Mouse (Mus musculus) liver, postnatal 0 days (tissue): ENCODE results near the gene Myh9. TPM values are rescaled to one million over a fixed set of nuclear protein-coding genes. Genes with fewer than 3 reads are reported as not detected.
A peak's percentile ranks its signal among the peaks of the same experiment; 100 is the strongest.

Source experiments
- ATAC-seq: fragments of 200-750 bp; cut with Nextera tagmentation; 2 replicates; pipeline ENCODE4 v1.8.0; 2017; ENCODE audit warnings: mild to moderate bottlenecking, moderate library complexity
- DNase-seq: peaks from one replicate; pipeline ENCODE4 v3.0.0-alpha.2; 2016
- H3K27ac ChIP-seq: fragments of 300-500 bp; sonication (generic); 2 replicates; pipeline ENCODE4 v1.5.1; 2014; ENCODE audit warnings: antibody characterized with exemption, moderate library complexity, mild to moderate bottlenecking, low read depth
- H3K27me3 ChIP-seq: fragments of 300-500 bp; sonication (generic); 2 replicates; pipeline ENCODE4 v1.6.1; 2014; ENCODE audit warnings: low read length, control low read depth, mixed read lengths; ENCODE audit not compliant: insufficient read depth
- H3K36me3 ChIP-seq: fragments of 300-500 bp; sonication (generic); replicated peaks from 2 replicates; pipeline ENCODE4 v1.6.1; 2014; ENCODE audit warnings: mild to moderate bottlenecking, control low read depth, low read length, moderate library complexity, mixed read lengths; ENCODE audit not compliant: insufficient read depth
- H3K4me1 ChIP-seq: fragments of 300-500 bp; sonication (generic); 2 replicates; pipeline ENCODE4 v1.6.1; 2014; ENCODE audit warnings: antibody characterized with exemption, mild to moderate bottlenecking, control low read depth; ENCODE audit not compliant: insufficient read depth
- H3K4me2 ChIP-seq: fragments of 300-500 bp; sonication (generic); 2 replicates; pipeline ENCODE4 v1.6.1; 2014; ENCODE audit warnings: low read depth, mild to moderate bottlenecking, low read length, moderate library complexity, mixed read lengths
- H3K4me3 ChIP-seq: fragments of 300-500 bp; sonication (generic); 2 replicates; pipeline ENCODE4 v1.5.1; 2014; ENCODE audit warnings: low read depth, low read length
- H3K9ac ChIP-seq: fragments of 300-500 bp; sonication (generic); replicated peaks from 2 replicates; pipeline ENCODE4 v1.6.1; 2014; ENCODE audit warnings: mild to moderate bottlenecking, moderate library complexity
- H3K9me3 ChIP-seq: fragments of 300-500 bp; sonication (generic); 2 replicates; pipeline ENCODE4 v1.6.1; 2016; ENCODE audit warnings: mild to moderate bottlenecking, control low read depth, low read length, mixed read lengths
- CTCF ChIP-seq: sonication (generic); IDR thresholded peaks from 2 replicates; pipeline ENCODE4 v1.5.1; 2016; ENCODE audit warnings: antibody characterized with exemption, low read depth
- EP300 ChIP-seq: IDR thresholded peaks from 2 replicates; pipeline ENCODE4 v1.6.1; 2016; ENCODE audit warnings: antibody characterized with exemption, low read depth, mild to moderate bottlenecking
- WGBS: fragments of 180-500 bp; shearing (Covaris S2); extraction: QIAGEN DNeasy Blood & Tissue Kit; methylation state at CpG from one replicate; pipeline ENCODE4 v1.1.7; 2014; ENCODE audit not compliant: insufficient replicate concordance; 5-methylcytosine and 5-hydroxymethylcytosine counted together
- polyA plus RNA-seq: library from polyadenylated mRNA; unstranded; fragments of >200 nt; fragmentation: Nextera tagmentation; extraction: Ambion mirVana; gene quantifications from 2 replicates; pipeline ENCODE4 v1.2.1, GENCODE M21; 2015

The Myh9 gene
- polyA plus RNA-seq, 1 experiment from 2014 or later = 22.4 TPM

DNA sequence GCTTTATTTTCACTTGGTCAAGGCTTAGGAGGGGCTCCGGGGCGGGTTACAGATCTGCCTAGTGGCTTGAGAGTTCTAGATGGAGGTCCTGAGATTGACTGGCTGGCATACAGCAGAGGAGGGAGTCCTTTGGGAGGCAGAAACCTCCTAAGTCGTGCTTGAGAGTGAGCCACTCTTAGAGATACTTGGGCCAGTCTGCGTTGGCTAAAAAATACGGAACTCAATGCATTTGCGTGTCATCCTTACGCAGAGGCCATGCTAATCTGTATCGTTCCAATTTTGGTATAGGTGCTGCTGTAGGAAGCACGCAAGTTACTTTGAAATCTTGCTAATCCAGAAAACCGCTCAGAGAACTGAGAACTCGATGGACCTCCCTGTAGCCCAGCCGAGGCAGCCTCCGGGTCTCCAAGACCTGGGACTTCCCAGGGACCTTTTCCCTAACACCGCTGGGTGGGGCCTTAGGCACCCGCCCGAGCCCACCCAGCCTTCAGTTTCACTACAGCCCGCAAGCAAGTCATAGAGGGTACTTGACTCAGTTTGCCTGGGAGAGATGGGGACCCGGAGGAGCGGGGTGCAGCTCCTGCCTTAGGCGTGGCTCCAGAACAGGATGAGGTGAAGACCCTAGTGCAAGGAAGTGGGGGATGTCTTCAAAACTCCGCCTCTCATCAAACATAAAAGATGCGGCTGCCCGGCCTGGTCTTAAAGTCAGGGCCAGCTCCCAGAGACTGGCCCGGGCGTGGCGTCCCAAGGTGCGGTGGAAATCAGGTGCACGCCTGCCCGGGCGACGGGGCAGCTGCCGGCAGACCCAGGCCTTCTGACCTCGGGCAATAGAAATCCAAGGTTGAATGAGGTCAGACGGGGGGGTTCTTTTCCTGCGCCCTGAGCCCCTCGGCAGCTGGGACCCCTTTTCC is 1.3 kb downstream of the Myh9 start:
- TF ChIP-seq CTCF (no peak), EP300 (no peak)
- peak overlapping the region; percentile 99 for H3K4me3 ChIP-seq
- no peaks in the 10 kb centered on the region for H3K9me3 ChIP-seq
- peak overlapping the region; percentile 98 for H3K9ac ChIP-seq
- peaks cover 46% of the 10 kb centered on the region for H3K4me1 ChIP-seq
- DNase-seq = no peak
- no peaks in the 10 kb centered on the region for H3K36me3 ChIP-seq
- no peaks in the 10 kb centered on the region for H3K27me3 ChIP-seq
- WGBS = 2% methylated on average over 36 of the region's 36 CpGs
- no peak for ATAC-seq
- peak overlapping the region; percentile 86 for H3K4me2 ChIP-seq
- H3K27ac ChIP-seq = peak overlapping the region; percentile 98

DNA sequence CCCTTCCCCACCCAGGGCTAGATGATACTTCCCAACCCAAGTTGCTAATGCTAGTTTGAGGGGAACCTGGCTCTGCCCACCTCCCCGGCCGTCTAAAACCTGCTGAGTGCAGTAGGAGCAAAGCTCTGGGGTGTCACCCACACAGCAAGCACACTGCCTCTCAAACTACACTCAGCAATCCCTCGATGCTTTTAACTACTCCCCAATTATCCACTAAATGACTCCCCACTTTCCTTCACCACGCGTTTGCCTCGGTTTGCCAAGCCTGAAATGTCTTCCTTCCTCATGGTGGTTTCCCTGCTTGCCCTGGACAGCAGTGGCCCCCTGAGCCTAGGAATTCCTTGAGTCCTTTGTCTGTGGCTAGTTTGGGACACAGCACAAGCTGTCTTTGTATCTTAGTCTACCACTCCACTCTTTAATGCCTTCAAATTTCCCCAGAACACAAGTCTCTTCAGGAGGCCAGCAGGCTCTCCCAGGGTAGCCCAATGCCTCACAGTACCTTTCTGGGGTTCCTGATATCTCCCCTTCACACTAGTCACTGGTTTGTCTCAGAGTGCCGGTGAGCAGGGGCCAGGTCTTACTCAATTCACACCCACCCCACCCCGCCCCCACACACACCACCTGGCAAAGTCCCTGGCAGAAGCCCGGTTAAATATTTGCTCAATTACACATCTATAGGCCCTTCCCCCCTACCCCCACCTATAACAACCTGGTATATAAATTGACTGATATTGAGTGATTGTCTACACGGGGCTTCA is 2.3 kb downstream of the Myh9 start:
- H3K4me1 ChIP-seq = peaks cover 56% of the 10 kb centered on the region
- no peaks in the 10 kb centered on the region for H3K27me3 ChIP-seq
- no peak for ATAC-seq
- 10% methylated on average over 10 of the region's 10 CpGs for WGBS
- H3K4me3 ChIP-seq = peak overlapping the region; percentile 99
- peak overlapping the region; percentile 86 for H3K4me2 ChIP-seq
- no peaks in the 10 kb centered on the region for H3K9me3 ChIP-seq
- TF ChIP-seq CTCF = no peak
- no peak for TF ChIP-seq EP300
- peak overlapping the region; percentile 98 for H3K9ac ChIP-seq
- peak overlapping the region; percentile 98 for H3K27ac ChIP-seq
- peak; percentile 60 for DNase-seq
- no peaks in the 10 kb centered on the region for H3K36me3 ChIP-seq

DNA sequence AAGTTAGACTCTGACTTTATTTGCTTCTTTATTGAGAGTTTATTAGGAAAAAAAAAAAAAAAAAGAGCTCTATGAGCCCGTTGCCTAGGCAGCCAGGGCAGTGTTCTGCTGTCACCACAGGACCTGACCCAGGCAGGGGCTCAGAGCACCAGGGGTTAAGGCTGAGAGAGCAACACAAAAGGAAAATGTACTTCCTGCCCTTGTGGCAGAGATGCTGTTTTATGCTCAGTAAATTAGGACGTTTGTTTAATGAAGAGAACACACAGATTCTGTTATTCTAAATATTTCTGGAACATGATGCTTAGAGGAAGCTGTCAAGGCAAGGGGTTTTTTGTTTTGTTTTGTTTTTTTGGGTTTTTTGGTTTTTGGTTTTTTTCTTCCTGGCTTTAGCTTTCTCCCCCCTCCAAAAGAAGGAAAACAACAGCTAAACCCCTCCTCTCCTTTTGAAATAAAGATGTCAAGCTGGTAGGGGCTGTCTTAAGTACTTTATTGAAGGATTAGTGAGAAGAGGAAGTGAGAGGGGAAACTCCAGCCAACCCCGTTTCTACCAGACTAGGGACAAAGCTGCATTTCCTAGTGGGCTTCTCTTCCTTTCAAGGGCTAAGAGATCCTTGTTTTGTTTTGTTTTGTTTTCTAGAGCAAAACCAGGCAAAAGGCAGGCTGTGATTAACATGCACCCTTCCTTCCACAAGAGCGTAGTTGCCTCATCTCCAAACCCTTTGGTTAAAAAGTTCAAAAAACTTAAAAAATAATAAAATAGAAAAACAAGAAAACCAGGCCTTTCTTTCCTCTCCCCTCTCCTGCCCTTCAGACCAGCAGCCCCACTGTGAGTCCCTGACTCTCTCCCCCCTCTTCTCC is 3.2 kb downstream of the Myh9 start:
- Histone ChIP-seq H3K9ac (peak overlapping the region; percentile 98), H3K27ac (peak overlapping the region; percentile 98), H3K4me3 (peak overlapping the region; percentile 99), H3K4me1 (peaks cover 63% of the 10 kb centered on the region), H3K27me3 (no peaks in the 10 kb centered on the region), H3K36me3 (no peaks in the 10 kb centered on the region), H3K9me3 (no peaks in the 10 kb centered on the region), H3K4me2 (peak overlapping the region; percentile 86)
- no peak for ATAC-seq
- no peak for DNase-seq
- WGBS = 20% methylated on average over 4 of the region's 4 CpGs
- no peak for TF ChIP-seq CTCF
- TF ChIP-seq EP300 = no peak

DNA sequence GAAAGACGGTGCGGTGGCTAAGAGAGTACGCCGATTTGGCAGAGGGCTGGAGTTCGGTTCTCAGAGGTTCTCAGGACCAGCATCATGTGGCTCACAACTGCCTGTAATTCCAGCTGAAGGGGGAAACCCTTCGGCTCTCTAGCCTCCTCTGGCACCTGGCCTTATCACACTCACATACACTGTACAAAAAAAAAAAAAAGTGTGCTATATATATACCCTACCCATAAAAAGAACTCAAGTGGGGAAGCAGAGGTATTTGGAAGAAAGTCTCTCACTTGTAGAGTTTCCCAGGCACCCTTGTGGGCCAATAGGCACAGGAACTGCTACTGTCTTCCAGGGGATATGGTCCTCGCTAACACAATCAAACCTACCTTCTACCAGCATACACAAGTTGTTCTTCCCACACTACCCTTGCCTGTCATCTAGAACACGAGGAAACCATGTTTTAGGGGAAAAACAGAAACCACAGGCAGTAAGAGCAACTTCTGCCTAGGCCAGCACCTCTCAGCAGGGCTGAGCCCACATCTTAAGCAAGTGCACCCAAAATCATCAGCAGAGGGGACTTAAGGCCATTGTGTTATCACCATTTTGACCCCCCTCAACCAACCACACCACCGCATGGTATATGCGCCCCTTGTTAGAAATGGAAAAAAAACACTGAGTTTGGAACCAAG is 4.4 kb downstream of the Myh9 start:
- no peak for ATAC-seq
- peak overlapping the region; percentile 86 for H3K4me2 ChIP-seq
- H3K27me3 ChIP-seq = no peaks in the 10 kb centered on the region
- no peaks in the 10 kb centered on the region for H3K9me3 ChIP-seq
- H3K9ac ChIP-seq = peak overlapping the region; percentile 98; the same call in 1 of the 2 replicates
- peaks cover 70% of the 10 kb centered on the region for H3K4me1 ChIP-seq
- peak overlapping the region; percentile 49 for H3K27ac ChIP-seq
- H3K36me3 ChIP-seq = 0 out of 2 replicates have a peak, but pooled peaks cover 4% of the 10 kb centered on the region
- WGBS = 48% methylated on average over 10 of the region's 10 CpGs
- DNase-seq = no peak
- TF ChIP-seq CTCF (no peak), EP300 (no peak)
- 0 out of 2 replicates have a peak overlapping the region, but pooled peaks have one; percentile 1 for H3K4me3 ChIP-seq

DNA sequence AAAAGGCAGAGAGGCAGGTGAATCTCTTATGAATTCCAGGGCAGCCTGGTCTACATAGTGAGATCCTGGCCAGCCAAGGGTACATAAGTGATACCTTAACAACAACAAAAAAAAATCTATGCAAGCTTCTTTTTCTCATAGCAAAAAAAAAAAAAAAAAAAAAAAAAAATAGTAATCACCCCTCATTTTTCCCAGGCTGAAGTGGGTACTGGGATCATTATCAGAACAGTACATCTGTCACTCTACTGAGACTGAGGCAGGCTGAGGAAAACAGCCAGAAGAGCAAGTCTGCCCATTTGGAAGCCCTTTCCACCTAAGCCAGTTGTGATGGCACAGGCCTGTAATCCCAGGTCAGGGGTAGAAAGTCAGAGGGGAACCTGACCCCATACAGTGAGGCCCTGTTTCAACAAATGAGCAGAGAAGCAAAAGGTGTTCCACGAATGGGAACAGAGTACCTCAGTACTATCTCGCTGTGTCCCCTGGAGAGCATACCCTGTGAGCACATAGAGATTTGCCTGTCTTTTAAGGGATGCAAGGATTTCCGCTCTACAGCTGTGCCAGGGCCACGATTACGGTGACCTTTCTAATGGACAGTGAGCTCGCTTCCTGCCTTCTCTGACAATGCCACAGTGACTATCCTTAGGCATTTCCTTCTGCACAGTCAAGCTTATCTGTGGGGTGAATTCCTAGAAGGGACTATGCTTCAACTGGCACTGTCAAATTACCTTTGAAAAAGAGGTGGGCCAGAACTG is 5.1 kb downstream of the Myh9 start:
- no peaks in the 10 kb centered on the region for H3K9me3 ChIP-seq
- H3K9ac ChIP-seq = peak overlapping the region; percentile 31
- peak overlapping the region; percentile 86 for H3K4me2 ChIP-seq
- DNase-seq = no peak
- H3K4me3 ChIP-seq = no peak overlapping the region
- H3K4me1 ChIP-seq = peaks cover 77% of the 10 kb centered on the region
- H3K27ac ChIP-seq = peak overlapping the region; percentile 58
- 0 out of 2 replicates have a peak, but pooled peaks cover 4% of the 10 kb centered on the region for H3K36me3 ChIP-seq
- TF ChIP-seq CTCF (no peak), EP300 (peak; percentile 21; the same call in 1 of the 2 replicates)
- 34% methylated on average over 6 of the region's 6 CpGs for WGBS
- H3K27me3 ChIP-seq = no peaks in the 10 kb centered on the region
- no peak for ATAC-seq
